Mouse (Mus musculus) ES-CJ7 (cell line): Measurements from ENCODE around the gene Snupn.
"Not testable (repeated sequence)": the region's sequence is repeated elsewhere in the genome, so short reads cannot be mapped to it uniquely, and the experiment has no call there.

ENCODE experiments used
- DNase-seq: peaks from one replicate; pipeline ENCODE4 v3.0.0; 2011; ENCODE audit warnings: low read depth, low spot score

The Snupn gene

DNA sequence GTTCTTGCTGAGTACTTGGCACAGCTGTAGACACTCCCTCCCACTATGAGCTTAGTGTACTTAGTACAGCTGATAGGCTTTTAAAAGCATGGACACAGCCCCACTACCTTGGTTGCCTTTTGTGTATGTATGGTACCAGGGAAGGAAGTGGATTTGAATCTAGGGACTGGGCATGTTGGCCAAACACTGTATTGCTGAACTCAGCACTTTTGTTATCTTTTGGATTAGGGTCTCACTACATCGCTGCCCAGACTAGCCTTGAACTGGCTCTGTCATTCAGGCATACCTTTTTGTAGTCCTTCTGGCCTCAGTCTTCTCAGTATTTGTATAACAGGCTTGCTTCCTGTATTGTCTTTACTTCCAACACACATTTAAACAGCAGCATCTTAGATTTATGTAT, 20.1 kb upstream of the Snupn start:
- no peak for DNase-seq

DNA sequence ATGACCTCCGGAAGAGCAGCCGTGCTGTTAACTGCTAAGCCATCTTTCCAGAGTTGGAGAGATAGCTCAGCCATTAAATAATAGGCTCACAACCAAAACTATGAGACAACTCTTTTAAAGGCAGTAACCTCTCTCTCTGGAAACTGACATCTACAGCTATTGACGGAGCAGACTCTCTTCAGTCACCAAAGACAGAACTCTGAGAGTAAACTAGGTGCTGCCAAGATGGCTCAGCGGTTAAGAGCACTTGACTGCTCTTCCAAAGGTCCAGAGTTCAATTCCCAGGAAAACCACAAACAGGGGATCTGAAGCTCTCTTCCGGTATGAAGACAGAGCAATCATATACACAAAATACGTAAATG, 13.8 kb upstream of the Snupn start:
- no peak for DNase-seq

GRCm38 (mm10) chr9:56937223-56938160, 13.2 kb upstream of the Snupn start, which contains the start of gene Imp3:
TSS of gene Imp3 (plus strand) at chr9:56937475.
- peak; percentile 97 for DNase-seq

GRCm38 (mm10) chr9:56938374-56938773, 12.3 kb upstream of the Snupn start:
- DNase-seq = no peak

DNA sequence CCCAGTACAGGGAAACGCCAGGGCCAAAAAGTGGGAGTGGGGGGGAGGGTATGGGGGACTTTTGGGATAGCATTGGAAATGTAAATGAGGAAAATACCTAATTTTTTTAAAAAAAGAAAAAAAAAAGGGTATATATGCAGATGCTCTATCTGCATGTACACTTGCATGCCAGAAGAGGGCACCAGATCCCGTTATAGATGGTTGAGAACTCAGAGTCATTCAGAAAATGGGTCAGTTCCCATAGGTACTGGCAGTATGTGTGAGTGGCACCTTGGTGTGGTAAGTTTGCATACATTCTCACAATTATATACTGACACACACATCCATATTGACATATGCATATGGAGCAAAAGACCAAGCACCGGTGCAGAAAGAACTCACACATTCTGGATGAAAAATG, 3.2 kb upstream of the Snupn start:
- peak; percentile 41 for DNase-seq

DNA sequence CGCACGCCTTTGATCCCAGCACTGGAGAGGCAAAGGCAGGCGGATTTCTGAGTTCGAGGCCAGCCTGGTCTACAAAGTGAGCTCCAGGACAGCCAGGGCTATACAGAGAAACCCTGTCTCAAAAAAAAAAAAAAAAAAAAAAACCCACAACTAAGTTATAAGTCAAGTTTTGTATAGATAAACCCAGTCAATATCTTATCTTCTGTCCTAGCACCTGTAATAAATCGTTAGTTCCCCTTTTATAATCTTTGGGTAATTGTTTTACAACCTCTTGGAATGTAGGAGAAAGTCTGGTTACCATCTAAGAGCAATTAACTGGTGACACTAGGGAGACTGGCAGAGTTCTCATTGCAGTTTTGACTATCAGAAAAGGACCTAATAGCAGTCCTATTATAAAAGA, 2.0 kb upstream of the Snupn start:
- not testable (repeated sequence) for DNase-seq

DNA sequence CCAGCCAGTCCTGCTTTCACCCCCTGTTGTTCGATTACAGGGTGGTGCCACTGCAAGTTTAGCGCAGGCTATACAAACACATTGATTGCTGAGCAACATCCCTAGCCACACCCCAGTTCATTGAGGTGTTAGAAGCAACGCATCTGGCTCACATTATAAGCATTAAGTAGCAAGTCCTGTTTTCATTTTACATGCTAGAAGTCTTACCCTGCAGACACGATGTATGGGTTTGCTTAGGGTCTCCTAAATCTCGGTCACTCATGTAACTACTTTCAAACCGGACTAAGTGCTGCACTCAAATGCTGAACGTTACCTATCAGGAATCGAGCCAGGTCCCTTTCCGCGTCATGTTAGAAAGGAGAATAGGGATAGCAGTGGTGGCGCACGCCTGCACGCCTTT, 911 bp upstream of the Snupn start:
- DNase-seq = peak; percentile 53

GRCm38 (mm10) chr9:56953562-56953961, 2.9 kb downstream of the Snupn start:
- DNase-seq = no peak

DNA sequence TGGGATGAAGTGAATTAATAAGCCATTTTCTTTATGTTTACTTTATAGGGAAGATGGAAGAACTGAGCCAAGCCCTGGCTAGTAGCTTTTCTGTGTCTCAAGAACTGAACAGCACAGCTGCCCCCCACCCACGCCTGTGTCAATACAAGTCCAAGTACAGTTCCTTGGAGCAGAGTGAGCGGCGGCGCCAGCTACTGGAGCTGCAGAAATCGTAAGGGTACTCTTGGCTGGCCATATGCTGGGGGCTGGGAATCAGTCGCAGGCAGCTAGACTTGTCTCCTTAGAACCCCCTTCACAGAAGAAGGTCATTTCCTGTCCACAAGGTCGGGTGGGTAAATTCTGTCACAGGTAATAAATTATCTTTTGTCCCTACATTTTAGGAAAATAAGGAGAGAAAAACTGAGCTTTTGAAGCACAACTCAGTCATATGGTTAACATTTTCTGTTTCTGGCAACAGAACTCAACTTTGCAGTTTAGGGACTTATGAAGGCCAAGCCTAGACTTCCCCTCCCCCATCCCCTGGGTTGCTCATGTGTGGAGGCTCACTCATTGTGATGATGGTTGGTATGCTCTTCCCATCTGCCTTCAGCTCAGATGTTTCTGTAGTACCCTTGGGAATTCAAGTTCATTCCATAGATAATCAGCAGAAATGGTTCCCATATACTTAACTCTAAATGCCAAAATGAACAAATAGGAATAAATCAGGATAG, 6.4 kb downstream of the Snupn start:
- peak; percentile 38 for DNase-seq

GRCm38 (mm10) chr9:56958689-56959088, 8.0 kb downstream of the Snupn start:
- DNase-seq = no peak

DNA sequence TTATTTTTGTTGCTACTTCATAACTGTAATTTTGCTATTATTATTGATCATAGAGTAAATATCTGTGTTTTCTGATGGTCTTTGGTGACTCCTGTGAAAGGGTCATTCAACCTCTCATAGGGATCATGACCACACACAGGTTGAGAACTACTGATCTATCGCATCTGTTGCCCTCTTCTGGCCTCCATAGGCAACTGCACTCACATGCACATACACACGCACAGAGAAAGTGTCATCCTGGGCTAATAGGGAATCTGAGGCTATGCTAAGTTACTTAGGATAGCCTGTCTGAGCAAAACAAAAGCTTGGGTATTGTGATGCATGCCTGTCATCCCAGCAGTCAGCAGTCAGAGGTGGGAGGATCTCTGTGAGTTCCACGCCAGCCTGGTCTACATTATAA, 10.9 kb downstream of the Snupn start:
- DNase-seq = peak; percentile 58

DNA sequence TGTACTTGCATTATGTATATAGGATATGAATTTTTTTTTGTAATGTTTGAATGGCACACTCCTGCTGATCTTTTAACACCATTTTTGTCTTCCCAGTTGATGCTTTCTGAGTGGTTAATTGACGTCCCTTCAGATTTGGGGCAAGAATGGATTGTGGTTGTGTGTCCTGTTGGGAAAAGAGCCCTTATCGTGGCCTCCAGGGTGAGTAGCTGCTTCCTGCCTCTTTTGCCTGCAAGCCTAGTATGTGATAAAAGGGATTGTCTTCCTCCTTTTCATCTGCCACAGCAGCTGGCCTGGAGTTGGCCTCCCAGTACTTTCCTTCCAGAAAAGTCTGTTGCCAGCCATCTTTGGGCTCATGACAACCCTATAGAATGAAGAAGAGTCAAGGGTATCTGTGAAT, 19.5 kb downstream of the Snupn start:
- no peak for DNase-seq

DNA sequence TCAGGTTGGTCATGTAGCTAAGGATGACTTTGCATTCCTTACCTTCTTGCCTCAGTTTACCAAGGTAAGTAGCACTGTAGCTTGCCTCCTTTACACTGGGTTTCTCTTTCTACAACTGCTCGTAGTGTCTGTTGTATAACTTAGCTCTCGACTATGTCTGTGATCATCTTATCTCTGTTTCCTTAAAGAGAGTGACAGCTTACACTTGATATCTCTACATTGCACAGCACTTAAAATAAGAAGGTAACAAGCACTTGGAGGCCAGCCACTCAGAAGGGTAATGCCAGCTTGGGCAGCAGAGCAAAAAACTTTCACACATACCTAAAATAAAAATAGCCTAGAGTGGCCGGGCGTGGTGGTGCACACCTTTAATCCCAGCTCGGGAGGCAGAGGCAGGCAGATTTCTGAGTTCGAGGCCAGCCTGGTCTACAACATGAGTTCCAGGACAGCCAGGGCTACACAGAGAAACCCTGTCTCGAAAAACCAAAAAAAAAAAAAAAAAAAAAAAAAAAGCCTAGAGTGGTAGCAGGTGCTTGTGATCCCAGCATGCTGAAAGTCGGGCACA, 23.4 kb downstream of the Snupn start:
- no peak for DNase-seq

DNA sequence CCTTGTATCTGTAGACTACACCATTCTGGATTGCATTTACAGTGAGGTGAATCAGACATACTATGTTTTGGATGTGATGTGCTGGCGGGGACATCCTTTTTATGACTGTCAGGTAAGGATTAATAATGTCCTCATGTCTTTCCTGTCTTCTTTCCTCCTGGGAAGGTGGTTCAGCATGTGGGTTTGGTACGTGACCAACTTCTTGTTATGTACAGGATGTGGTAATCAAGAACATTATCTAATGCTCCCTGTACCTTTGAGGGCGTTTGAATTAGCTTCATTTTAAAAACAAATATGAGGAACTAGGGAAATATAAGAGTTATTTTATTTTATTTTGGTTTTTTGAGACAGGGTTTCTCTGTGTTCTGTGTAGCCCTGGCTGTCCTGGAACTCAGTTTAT, 24.5 kb downstream of the Snupn start:
- DNase-seq = no peak

DNA sequence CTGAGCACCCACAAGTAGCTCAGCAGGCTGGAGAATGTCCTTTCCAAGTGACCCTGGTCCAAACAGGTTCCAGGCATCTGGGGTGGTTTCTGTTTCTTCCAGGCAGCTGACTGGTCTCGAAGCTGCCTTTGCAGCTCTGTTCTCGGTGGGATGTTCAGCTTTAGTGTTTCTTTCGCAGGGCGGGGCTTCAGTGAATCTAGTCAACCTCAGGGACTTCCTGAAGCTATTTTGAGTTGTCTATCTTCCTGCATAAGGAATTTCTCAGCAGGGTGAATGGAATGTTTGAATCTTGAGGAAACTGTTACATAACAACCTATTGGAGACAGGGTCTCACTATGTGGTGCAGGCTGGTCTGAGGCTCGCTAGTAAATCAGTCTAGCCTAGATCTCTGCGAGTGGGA, 29.5 kb downstream of the Snupn start:
- DNase-seq = peak; percentile 4

DNA sequence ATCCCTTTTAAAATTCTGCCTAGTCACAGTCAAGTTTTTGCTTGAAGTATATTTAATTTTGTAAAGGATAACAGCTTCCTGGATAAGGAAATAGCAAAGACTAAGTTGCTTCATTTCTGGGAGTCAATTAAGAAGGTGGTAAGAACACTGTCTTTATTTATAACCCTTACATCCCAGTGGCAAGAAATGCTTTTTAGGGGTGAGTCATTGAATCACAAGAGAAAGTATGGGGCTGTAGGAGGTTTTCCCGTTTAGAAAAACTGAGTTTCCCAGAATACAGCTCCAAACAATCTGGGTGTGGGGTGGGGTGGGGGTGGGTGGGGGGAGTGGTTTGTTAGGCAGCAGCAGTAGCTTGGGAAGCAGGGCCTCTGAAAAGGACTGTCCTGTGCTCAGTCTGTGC, 30.8 kb downstream of the Snupn start:
- DNase-seq = no peak

DNA sequence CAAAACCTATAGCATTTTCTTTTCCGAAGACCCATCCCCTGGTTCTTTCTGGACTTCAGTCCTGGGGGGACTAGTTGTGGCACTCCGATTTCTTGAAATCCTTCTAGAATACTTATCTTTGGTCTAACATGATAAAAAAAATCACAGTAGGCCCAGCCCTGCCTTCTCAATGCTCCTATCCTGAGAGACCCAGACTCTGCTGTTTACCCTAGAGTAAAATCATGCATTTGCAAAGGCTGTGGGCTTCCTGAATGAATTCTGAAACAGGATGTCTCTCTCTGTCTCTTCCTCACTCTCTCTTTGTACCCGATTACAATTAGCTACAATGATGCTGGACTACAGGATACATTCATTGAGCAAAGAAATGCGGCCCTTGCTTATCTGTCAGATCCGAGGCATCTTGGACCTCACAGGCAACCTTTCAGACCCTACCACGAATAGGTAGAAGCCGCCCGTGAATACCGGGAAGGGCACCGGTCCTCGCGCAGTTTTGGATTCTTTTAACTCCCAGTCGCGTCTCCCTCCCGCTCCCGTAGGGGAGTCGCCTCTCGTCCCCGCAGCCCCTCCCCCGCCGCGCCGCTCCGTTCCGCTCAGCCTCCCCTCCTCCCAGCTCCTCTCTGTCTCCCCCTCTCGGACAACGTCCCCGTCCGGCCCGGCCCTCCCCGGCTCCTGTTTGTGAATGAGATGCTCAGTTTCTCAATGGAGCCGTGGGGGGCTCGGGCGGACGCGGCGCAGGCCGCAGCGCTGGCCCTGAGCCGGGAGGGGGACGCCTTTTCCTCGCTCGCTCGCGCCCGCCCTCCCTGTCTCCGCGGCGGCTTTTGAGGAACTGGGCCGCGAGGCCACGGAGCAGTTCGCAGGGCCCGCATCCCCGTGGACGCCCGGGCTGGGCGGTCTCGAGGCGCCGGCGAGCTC, 43.9 kb downstream of the Snupn start, which contains the start of gene Ptpn9:
Gene Ptpn9, plus strand, starts transcription at position 638 of the 912 bp plus-strand sequence.
- DNase-seq = peak; percentile 88

DNA sequence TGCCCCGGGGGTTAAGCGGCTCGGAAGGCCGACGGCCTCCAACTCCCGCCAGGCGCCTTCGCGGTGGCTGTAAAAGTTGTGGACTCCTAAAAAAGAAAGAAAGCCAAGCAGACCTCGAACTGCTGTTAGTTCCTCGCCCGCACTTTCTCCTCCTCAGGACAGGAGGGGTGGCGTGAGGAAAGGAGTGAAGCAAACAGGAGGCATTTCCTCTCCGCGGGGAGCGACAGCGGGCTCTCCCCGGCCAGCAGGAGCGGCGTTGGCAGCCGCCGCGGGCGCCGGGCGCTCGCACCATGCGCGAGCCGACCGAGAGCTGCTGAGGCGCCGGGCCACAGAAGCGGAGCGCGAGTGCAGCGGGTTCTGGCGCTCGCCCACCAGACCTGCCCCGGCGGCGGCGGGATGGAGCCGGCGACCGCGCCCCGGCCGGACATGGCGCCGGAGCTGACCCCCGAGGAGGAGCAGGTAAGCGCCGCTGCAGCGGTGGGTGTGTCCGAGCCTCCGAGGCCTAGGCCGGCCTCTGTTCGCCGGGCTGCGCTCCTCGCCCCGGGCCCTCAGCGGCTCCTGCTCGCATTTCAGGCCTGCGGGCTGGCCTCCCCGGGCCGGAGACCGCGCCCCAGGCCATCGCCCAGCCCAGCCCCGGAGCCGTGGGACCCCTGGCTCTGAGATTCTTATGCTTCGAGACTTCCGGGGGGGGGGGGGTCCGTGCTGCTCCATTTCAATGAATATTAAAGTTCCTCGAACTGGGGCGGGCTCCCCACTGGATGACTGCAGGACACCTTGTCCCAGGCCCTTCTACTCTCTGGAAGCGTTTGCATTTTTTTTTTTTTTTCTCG, 44.7 kb downstream of the Snupn start:
- DNase-seq = peak; percentile 46

- peak; percentile 62 for DNase-seq
These were observed 45.3 kb downstream of the Snupn start for GRCm38 (mm10) chr9:56996028-56996346.

DNA sequence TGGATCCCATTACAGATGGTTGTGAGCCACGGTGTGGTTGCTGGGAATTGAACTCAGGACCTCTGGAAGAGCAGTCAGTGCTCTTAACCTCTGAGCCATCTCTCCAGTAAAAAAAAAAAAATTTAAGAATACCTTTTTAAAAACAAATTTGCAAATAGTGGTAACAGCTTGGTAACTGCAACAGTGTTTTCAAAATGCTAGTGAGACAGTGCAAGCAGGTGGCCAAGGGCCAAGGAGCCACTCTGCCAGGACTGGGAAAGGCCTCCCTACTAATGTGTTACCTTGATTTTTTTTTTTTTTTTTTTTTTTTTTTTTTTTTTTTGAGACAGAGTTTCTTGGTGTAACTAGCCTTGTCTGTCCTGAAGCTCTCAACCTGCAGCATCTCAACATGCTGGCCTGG, 46.5 kb downstream of the Snupn start:
- DNase-seq = not testable (repeated sequence)

GRCm38 (mm10) chr9:57003011-57003410, 52.3 kb downstream of the Snupn start:
- no peak for DNase-seq
